Mouse (Mus musculus): ENCODE measurements around the gene Slc25a34. TPM values are rescaled to one million over a fixed set of nuclear protein-coding genes. Genes with fewer than 3 reads are reported as not detected.

Gene Slc25a34
- total and polyA plus RNA-seq, 2 experiments from 2014 or later, result 17.9 to 56.2 TPM

GRCm38 (mm10) chr4:141595138-141595537 is 28.5 kb downstream of the Slc25a34 start:
- no peaks in the 10 kb centered on the region for H3K27me3 ChIP-seq (ENCODE audit: control insufficient read depth, insufficient read depth, low read length)
- TF ChIP-seq CTCF (IDR thresholded peaks at IDR 0.05; ENCODE audit: low read depth), result no peak
- no peak for TF ChIP-seq EP300 (IDR thresholded peaks at IDR 0.05; ENCODE audit: low read depth)
- H3K4me1 ChIP-seq (ENCODE audit: control insufficient read depth, insufficient read depth), result peaks cover 15% of the 10 kb centered on the region
- 94% methylated on average over 11 of the region's 11 CpGs for WGBS
- H3K9ac ChIP-seq (replicated peaks; ENCODE audit: low read depth, low read length), result no peak overlapping the region
- DNase-seq (ENCODE audit: low spot score), result no peak
- no peak for ATAC-seq (ENCODE audit: insufficient read depth, low read depth)
- H3K36me3 ChIP-seq (replicated peaks; ENCODE audit: control insufficient read depth, insufficient read depth, low read length), result peaks cover 42% of the 10 kb centered on the region
- H3K4me2 ChIP-seq (ENCODE audit: low read depth, low read length), result no peak overlapping the region
- no peaks in the 10 kb centered on the region for H3K9me3 ChIP-seq (replicated peaks; ENCODE audit: control insufficient read depth, low read length)
- H3K4me3 ChIP-seq (ENCODE audit: low read depth, low read length), result no peak overlapping the region
- no peak overlapping the region for H3K27ac ChIP-seq (ENCODE audit: low read depth)

GRCm38 (mm10) chr4:141591547-141591946 is 32.1 kb downstream of the Slc25a34 start:
- H3K4me1 ChIP-seq (ENCODE audit: control insufficient read depth, insufficient read depth), result no peaks in the 10 kb centered on the region
- DNase-seq (ENCODE audit: low spot score) (no peak), ATAC-seq (ENCODE audit: insufficient read depth, low read depth) (no peak)
- no peak overlapping the region for H3K9ac ChIP-seq (replicated peaks; ENCODE audit: low read depth, low read length)
- peaks cover 70% of the 10 kb centered on the region for H3K36me3 ChIP-seq (replicated peaks; ENCODE audit: control insufficient read depth, insufficient read depth, low read length)
- peak; percentile 66 for TF ChIP-seq CTCF (IDR thresholded peaks at IDR 0.05; ENCODE audit: low read depth)
- no peak for TF ChIP-seq EP300 (IDR thresholded peaks at IDR 0.05; ENCODE audit: low read depth)
- H3K27ac ChIP-seq (ENCODE audit: low read depth), result no peak overlapping the region
- 14% methylated on average over 3 of the region's 3 CpGs for WGBS
- H3K27me3 ChIP-seq (ENCODE audit: control insufficient read depth, insufficient read depth, low read length), result no peaks in the 10 kb centered on the region
- no peak overlapping the region for H3K4me2 ChIP-seq (ENCODE audit: low read depth, low read length)
- H3K4me3 ChIP-seq (ENCODE audit: low read depth, low read length), result no peak overlapping the region
- H3K9me3 ChIP-seq (replicated peaks; ENCODE audit: control insufficient read depth, low read length), result no peaks in the 10 kb centered on the region

- 90% methylated on average over 8 of the region's 8 CpGs for WGBS
- peaks cover 66% of the 10 kb centered on the region for H3K36me3 ChIP-seq (replicated peaks; ENCODE audit: control insufficient read depth, insufficient read depth, low read length)
Observed at GRCm38 (mm10) chr4:141583919-141584318, 39.7 kb downstream of the Slc25a34 start.

GRCm38 (mm10) chr4:141581051-141581450 is 42.6 kb downstream of the Slc25a34 start:
- WGBS, result 87% methylated on average over 13 of the region's 13 CpGs
- ATAC-seq (ENCODE audit: insufficient read depth, low read depth) (no peak), DNase-seq (ENCODE audit: low spot score) (no peak)

More at GRCm38 (mm10) chr4:141583919-141584318, 39.7 kb downstream of the Slc25a34 start:
- DNase-seq (ENCODE audit: low spot score) (no peak), ATAC-seq (ENCODE audit: insufficient read depth, low read depth) (no peak)
- TF ChIP-seq EP300 (IDR thresholded peaks at IDR 0.05; ENCODE audit: low read depth) (no peak), CTCF (IDR thresholded peaks at IDR 0.05; ENCODE audit: low read depth) (no peak)
- Histone ChIP-seq H3K4me2 (ENCODE audit: low read depth, low read length) (no peak overlapping the region), H3K27me3 (ENCODE audit: control insufficient read depth, insufficient read depth, low read length) (no peaks in the 10 kb centered on the region), H3K4me1 (ENCODE audit: control insufficient read depth, insufficient read depth) (no peaks in the 10 kb centered on the region), H3K9me3 (replicated peaks; ENCODE audit: control insufficient read depth, low read length) (no peaks in the 10 kb centered on the region), H3K4me3 (ENCODE audit: low read depth, low read length) (no peak overlapping the region), H3K9ac (replicated peaks; ENCODE audit: low read depth, low read length) (no peak overlapping the region), H3K27ac (ENCODE audit: low read depth) (no peak overlapping the region)

GRCm38 (mm10) chr4:141578833-141579232 is 44.8 kb downstream of the Slc25a34 start:
- no peak for ATAC-seq (ENCODE audit: insufficient read depth, low read depth)
- Histone ChIP-seq H3K4me3 (ENCODE audit: low read depth, low read length) (no peak overlapping the region), H3K36me3 (replicated peaks; ENCODE audit: control insufficient read depth, insufficient read depth, low read length) (peaks cover 61% of the 10 kb centered on the region), H3K4me2 (ENCODE audit: low read depth, low read length) (no peak overlapping the region), H3K4me1 (ENCODE audit: control insufficient read depth, insufficient read depth) (no peaks in the 10 kb centered on the region), H3K9ac (replicated peaks; ENCODE audit: low read depth, low read length) (no peak overlapping the region), H3K9me3 (replicated peaks; ENCODE audit: control insufficient read depth, low read length) (no peaks in the 10 kb centered on the region), H3K27me3 (ENCODE audit: control insufficient read depth, insufficient read depth, low read length) (no peaks in the 10 kb centered on the region), H3K27ac (ENCODE audit: low read depth) (peak overlapping the region; percentile 25; the same call in 1 of the 2 replicates)
- DNase-seq (ENCODE audit: low spot score), result no peak
- TF ChIP-seq EP300 (IDR thresholded peaks at IDR 0.05; ENCODE audit: low read depth), result no peak
- TF ChIP-seq CTCF (IDR thresholded peaks at IDR 0.05; ENCODE audit: low read depth), result no peak
- 19% methylated on average over 3 of the region's 3 CpGs for WGBS

More at GRCm38 (mm10) chr4:141581051-141581450, 42.6 kb downstream of the Slc25a34 start:
- no peak overlapping the region for H3K4me2 ChIP-seq (ENCODE audit: low read depth, low read length)
- no peak overlapping the region for H3K4me3 ChIP-seq (ENCODE audit: low read depth, low read length)
- no peaks in the 10 kb centered on the region for H3K9me3 ChIP-seq (replicated peaks; ENCODE audit: control insufficient read depth, low read length)
- no peak overlapping the region for H3K9ac ChIP-seq (replicated peaks; ENCODE audit: low read depth, low read length)
- no peak for TF ChIP-seq EP300 (IDR thresholded peaks at IDR 0.05; ENCODE audit: low read depth)
- TF ChIP-seq CTCF (IDR thresholded peaks at IDR 0.05; ENCODE audit: low read depth), result no peak
- no peaks in the 10 kb centered on the region for H3K4me1 ChIP-seq (ENCODE audit: control insufficient read depth, insufficient read depth)
- H3K27me3 ChIP-seq (ENCODE audit: control insufficient read depth, insufficient read depth, low read length), result no peaks in the 10 kb centered on the region
- H3K27ac ChIP-seq (ENCODE audit: low read depth), result no peak overlapping the region
- H3K36me3 ChIP-seq (replicated peaks; ENCODE audit: control insufficient read depth, insufficient read depth, low read length), result peaks cover 74% of the 10 kb centered on the region

GRCm38 (mm10) chr4:141576877-141577276 is 46.7 kb downstream of the Slc25a34 start:
- Histone ChIP-seq H3K4me1 (ENCODE audit: control insufficient read depth, insufficient read depth) (no peaks in the 10 kb centered on the region), H3K4me3 (ENCODE audit: low read depth, low read length) (no peak overlapping the region), H3K27ac (ENCODE audit: low read depth) (no peak overlapping the region), H3K9ac (replicated peaks; ENCODE audit: low read depth, low read length) (no peak overlapping the region), H3K9me3 (replicated peaks; ENCODE audit: control insufficient read depth, low read length) (no peaks in the 10 kb centered on the region), H3K36me3 (replicated peaks; ENCODE audit: control insufficient read depth, insufficient read depth, low read length) (peaks cover 45% of the 10 kb centered on the region), H3K4me2 (ENCODE audit: low read depth, low read length) (no peak overlapping the region), H3K27me3 (ENCODE audit: control insufficient read depth, insufficient read depth, low read length) (no peaks in the 10 kb centered on the region)
- DNase-seq (ENCODE audit: low spot score), result no peak
- WGBS, result 96% methylated on average over 7 of the region's 7 CpGs
- TF ChIP-seq EP300 (IDR thresholded peaks at IDR 0.05; ENCODE audit: low read depth), result no peak
- TF ChIP-seq CTCF (IDR thresholded peaks at IDR 0.05; ENCODE audit: low read depth), result no peak
- no peak for ATAC-seq (ENCODE audit: insufficient read depth, low read depth)

All from heart, postnatal 0 days (tissue).